Mouse (Mus musculus): Measurements from ENCODE around the gene Pald1.
A peak's percentile ranks its signal among the peaks of the same experiment; 100 is the strongest.

The Pald1 gene

GRCm38 (mm10) chr10:61383021-61383714 is at the start of gene Pald1:
Pald1 (minus strand) TSS chr10:61383530.
- peak; percentile 38 to 65 for DNase-seq (ENCODE audit: low spot score in 2 of 2)

- no peak for DNase-seq (ENCODE audit: low spot score in 2 of 2)
Observed at GRCm38 (mm10) chr10:61431375-61431774, 48.0 kb upstream of the Pald1 start.

- DNase-seq (ENCODE audit: low spot score in 2 of 2): no peak
Observed at GRCm38 (mm10) chr10:61429043-61429442, 45.7 kb upstream of the Pald1 start.

GRCm38 (mm10) chr10:61428416-61428815 is 45.1 kb upstream of the Pald1 start:
- no peak for DNase-seq (ENCODE audit: low spot score in 2 of 2)

- no peak for DNase-seq (ENCODE audit: low spot score in 2 of 2)
Observed at GRCm38 (mm10) chr10:61427951-61428350, 44.6 kb upstream of the Pald1 start.

GRCm38 (mm10) chr10:61426251-61426757 is 43.0 kb upstream of the Pald1 start:
- no peak for DNase-seq (ENCODE audit: low spot score in 2 of 2)

GRCm38 (mm10) chr10:61425047-61425446 is 41.7 kb upstream of the Pald1 start:
- DNase-seq (ENCODE audit: low spot score in 2 of 2): no peak

- DNase-seq (ENCODE audit: low spot score in 2 of 2): no peak
Observed at GRCm38 (mm10) chr10:61424500-61424899, 41.2 kb upstream of the Pald1 start.

GRCm38 (mm10) chr10:61423289-61423688 is 40.0 kb upstream of the Pald1 start:
- peak in 1 of 2 experiments; percentile 45 for DNase-seq (ENCODE audit: low spot score in 2 of 2)

GRCm38 (mm10) chr10:61422861-61423260 is 39.5 kb upstream of the Pald1 start:
- no peak for DNase-seq (ENCODE audit: low spot score in 2 of 2)

GRCm38 (mm10) chr10:61420011-61420410 is 36.7 kb upstream of the Pald1 start:
- no peak for DNase-seq (ENCODE audit: low spot score in 2 of 2)

- no peak for DNase-seq (ENCODE audit: low spot score in 2 of 2)
Observed at GRCm38 (mm10) chr10:61419146-61419545, 35.8 kb upstream of the Pald1 start.

- DNase-seq (ENCODE audit: low spot score in 2 of 2): no peak
Observed at GRCm38 (mm10) chr10:61418131-61418900, 35.0 kb upstream of the Pald1 start.

GRCm38 (mm10) chr10:61417672-61418071 is 34.3 kb upstream of the Pald1 start, which contains the start of gene Nodal:
Nodal (plus strand) TSS chr10:61417972.
- no peak for DNase-seq (ENCODE audit: low spot score in 2 of 2)

- DNase-seq (ENCODE audit: low spot score in 2 of 2): no peak
Observed at GRCm38 (mm10) chr10:61417046-61417445, 33.7 kb upstream of the Pald1 start.

- no peak for DNase-seq (ENCODE audit: low spot score in 2 of 2)
Observed at GRCm38 (mm10) chr10:61416561-61416960, 33.2 kb upstream of the Pald1 start.

GRCm38 (mm10) chr10:61415890-61416289 is 32.6 kb upstream of the Pald1 start:
- DNase-seq (ENCODE audit: low spot score in 2 of 2): no peak

- no peak for DNase-seq (ENCODE audit: low spot score in 2 of 2)
Observed at GRCm38 (mm10) chr10:61415240-61415639, 31.9 kb upstream of the Pald1 start.

- no peak for DNase-seq (ENCODE audit: low spot score in 2 of 2)
Observed at GRCm38 (mm10) chr10:61412910-61413625, 29.7 kb upstream of the Pald1 start.

GRCm38 (mm10) chr10:61410193-61410592 is 26.9 kb upstream of the Pald1 start:
- no peak for DNase-seq (ENCODE audit: low spot score in 2 of 2)

- no peak for DNase-seq (ENCODE audit: low spot score in 2 of 2)
Observed at GRCm38 (mm10) chr10:61409776-61410175, 26.4 kb upstream of the Pald1 start.

GRCm38 (mm10) chr10:61405958-61406357 is 22.6 kb upstream of the Pald1 start:
- DNase-seq (ENCODE audit: low spot score in 2 of 2): no peak

Measured in cerebellum, postnatal 4 days (tissue).